Mouse (Mus musculus) urinary bladder, postnatal 0 days (tissue): ENCODE measurements around the gene Lipt2. TPM values are rescaled to one million over a fixed set of nuclear protein-coding genes. Genes with fewer than 3 reads are reported as not detected.

ENCODE experiments used
- polyA plus RNA-seq: library from polyadenylated mRNA; unstranded; fragments of >200 nt; fragmentation: Nextera tagmentation; extraction: Ambion mirVana; gene quantifications from 2 replicates; pipeline ENCODE4 v1.2.1, GENCODE M21; 2015

Gene Lipt2
- 13.1 and 15.2 TPM in 2 replicates for polyA plus RNA-seq

GRCm38 (mm10) chr7:100159105-100159841, at the start of gene Lipt2:
Gene Lipt2 (plus strand): TSS chr7:100159277.

GRCm38 (mm10) chr7:100121376-100121789, 37.7 kb upstream of the Lipt2 start, which contains the start of gene Pold3:
Gene Pold3 (minus strand): TSS chr7:100121565.

GRCm38 (mm10) chr7:100176269-100176668, 17.2 kb downstream of the Lipt2 start, which contains the start of gene Kcne3:
Gene Kcne3 (plus strand): TSS chr7:100176502.

Other genes starting within 250 kb of the Lipt2 start
- gene Rnf169, start 178.8 kb upstream of the Lipt2 start, polyA plus RNA-seq, result 2.1 and 2.2 TPM in 2 replicates
- 6.4 and 7.0 TPM in 2 replicates for gene Chrdl2, start 153.1 kb upstream of the Lipt2 start, polyA plus RNA-seq
- 20.0 and 24.8 TPM in 2 replicates for gene Pold3, start 37.7 kb upstream of the Lipt2 start, polyA plus RNA-seq
- 1.2 and 1.4 TPM in 2 replicates for gene Kcne3, start 17.2 kb downstream of the Lipt2 start, polyA plus RNA-seq
- 1.1 TPM in 2 replicates for gene Pgm2l1, start 68.1 kb downstream of the Lipt2 start, polyA plus RNA-seq
- 3.8 and 7.2 TPM in 2 replicates for gene P4ha3, start 126.2 kb downstream of the Lipt2 start, polyA plus RNA-seq
- gene C2cd3, start 213.0 kb downstream of the Lipt2 start, polyA plus RNA-seq, result 5.6 and 6.6 TPM in 2 replicates
- gene Ppme1, start 213.0 kb downstream of the Lipt2 start, polyA plus RNA-seq, result 87.3 and 102 TPM in 2 replicates